Mouse (Mus musculus) gastrocnemius, postnatal 25 days (tissue): ENCODE measurements around the gene Raph1. TPM values are rescaled to one million over a fixed set of nuclear protein-coding genes. Genes with fewer than 3 reads are reported as not detected.

Experiments
- microRNA-seq, 2 experiments: library from miRNA; unstranded; fragments of <30 nt; microRNA quantifications; one replicate each; pipeline ENCODE4 v1.2.0; 2021; ENCODE audit warnings: borderline replicate concordance in 2 of 2
- total RNA-seq, 2 experiments: library from RNA; stranded (reverse); gene quantifications; 1 replicate in 1 of 2; 2 replicates in 1 of 2; pipeline ENCODE4 v1.2.3; 2021

The Raph1 gene
- total RNA-seq, 2 experiments from 2014 or later: 21.8 to 23.3 TPM

Small RNA genes within 50 kb of the gene (microRNA-seq; reads per million reads assigned to microRNA genes)
- 0 reads per million in 2 experiments for gene Gm23762

Other genes starting within 250 kb of the Raph1 start
- 1 to 10 TPM; 5.5 to 6.2 TPM for gene Cyp20a1, start 223.8 kb downstream of the Raph1 start, total RNA-seq
- 1 to 10 TPM; 8.2 to 9.9 TPM for gene Abi2, start 157.5 kb downstream of the Raph1 start, total RNA-seq
- 1 to 10 TPM; 1.2 to 4.0 TPM for gene Cd28, start 149.7 kb upstream of the Raph1 start, total RNA-seq